Mouse (Mus musculus) liver, postnatal 0 days (tissue): ENCODE data around the gene Iqcf5. TPM values are rescaled to one million over a fixed set of nuclear protein-coding genes. Genes with fewer than 3 reads are reported as not detected.

Experiments
- ATAC-seq: fragments of 200-750 bp; cut with Nextera tagmentation; 2 replicates; pipeline ENCODE4 v1.8.0; 2017; ENCODE audit warnings: mild to moderate bottlenecking, moderate library complexity
- DNase-seq: peaks from one replicate; pipeline ENCODE4 v3.0.0-alpha.2; 2016
- H3K27ac ChIP-seq: fragments of 300-500 bp; sonication (generic); 2 replicates; pipeline ENCODE4 v1.5.1; 2014; ENCODE audit warnings: antibody characterized with exemption, moderate library complexity, mild to moderate bottlenecking, low read depth
- H3K27me3 ChIP-seq: fragments of 300-500 bp; sonication (generic); 2 replicates; pipeline ENCODE4 v1.6.1; 2014; ENCODE audit warnings: low read length, control low read depth, mixed read lengths; ENCODE audit not compliant: insufficient read depth
- H3K36me3 ChIP-seq: fragments of 300-500 bp; sonication (generic); replicated peaks from 2 replicates; pipeline ENCODE4 v1.6.1; 2014; ENCODE audit warnings: mild to moderate bottlenecking, control low read depth, low read length, moderate library complexity, mixed read lengths; ENCODE audit not compliant: insufficient read depth
- H3K4me1 ChIP-seq: fragments of 300-500 bp; sonication (generic); 2 replicates; pipeline ENCODE4 v1.6.1; 2014; ENCODE audit warnings: antibody characterized with exemption, mild to moderate bottlenecking, control low read depth; ENCODE audit not compliant: insufficient read depth
- H3K4me2 ChIP-seq: fragments of 300-500 bp; sonication (generic); 2 replicates; pipeline ENCODE4 v1.6.1; 2014; ENCODE audit warnings: low read depth, mild to moderate bottlenecking, low read length, moderate library complexity, mixed read lengths
- H3K4me3 ChIP-seq: fragments of 300-500 bp; sonication (generic); 2 replicates; pipeline ENCODE4 v1.5.1; 2014; ENCODE audit warnings: low read depth, low read length
- H3K9ac ChIP-seq: fragments of 300-500 bp; sonication (generic); replicated peaks from 2 replicates; pipeline ENCODE4 v1.6.1; 2014; ENCODE audit warnings: mild to moderate bottlenecking, moderate library complexity
- H3K9me3 ChIP-seq: fragments of 300-500 bp; sonication (generic); 2 replicates; pipeline ENCODE4 v1.6.1; 2016; ENCODE audit warnings: mild to moderate bottlenecking, control low read depth, low read length, mixed read lengths
- CTCF ChIP-seq: sonication (generic); IDR thresholded peaks from 2 replicates; pipeline ENCODE4 v1.5.1; 2016; ENCODE audit warnings: antibody characterized with exemption, low read depth
- EP300 ChIP-seq: IDR thresholded peaks from 2 replicates; pipeline ENCODE4 v1.6.1; 2016; ENCODE audit warnings: antibody characterized with exemption, low read depth, mild to moderate bottlenecking
- WGBS: fragments of 180-500 bp; shearing (Covaris S2); extraction: QIAGEN DNeasy Blood & Tissue Kit; methylation state at CpG from one replicate; pipeline ENCODE4 v1.1.7; 2014; ENCODE audit not compliant: insufficient replicate concordance; 5-methylcytosine and 5-hydroxymethylcytosine counted together
- polyA plus RNA-seq: library from polyadenylated mRNA; unstranded; fragments of >200 nt; fragmentation: Nextera tagmentation; extraction: Ambion mirVana; gene quantifications from 2 replicates; pipeline ENCODE4 v1.2.1, GENCODE M21; 2015

Gene Iqcf5
- polyA plus RNA-seq, 1 experiment from 2014 or later, result not detected

- H3K4me2 ChIP-seq, result no peak overlapping the region
- DNase-seq, result no peak
These were observed 1.5 kb upstream of the Iqcf5 start for GRCm38 (mm10) chr9:106512729-106513450.

GRCm38 (mm10) chr9:106513566-106513965 lies 807 bp upstream of the Iqcf5 start:
- Histone ChIP-seq H3K4me3 (no peak overlapping the region), H3K9ac (no peak overlapping the region), H3K27ac (no peak overlapping the region), H3K27me3 (no peaks in the 10 kb centered on the region), H3K4me2 (no peak overlapping the region), H3K4me1 (no peaks in the 10 kb centered on the region), H3K9me3 (no peaks in the 10 kb centered on the region), H3K36me3 (no peaks in the 10 kb centered on the region)
- no peak for TF ChIP-seq CTCF
- no peak for TF ChIP-seq EP300
- DNase-seq, result no peak
- 69% methylated on average over 6 of the region's 6 CpGs for WGBS
- no peak for ATAC-seq

More at GRCm38 (mm10) chr9:106512729-106513450, 1.5 kb upstream of the Iqcf5 start:
- Histone ChIP-seq H3K9me3 (no peaks in the 10 kb centered on the region), H3K4me3 (no peak overlapping the region), H3K27me3 (no peaks in the 10 kb centered on the region), H3K9ac (no peak overlapping the region), H3K27ac (no peak overlapping the region), H3K36me3 (no peaks in the 10 kb centered on the region), H3K4me1 (no peaks in the 10 kb centered on the region)
- WGBS, result 47% methylated on average over 13 of the region's 13 CpGs
- TF ChIP-seq EP300 (no peak), CTCF (no peak)
- no peak for ATAC-seq

DNA sequence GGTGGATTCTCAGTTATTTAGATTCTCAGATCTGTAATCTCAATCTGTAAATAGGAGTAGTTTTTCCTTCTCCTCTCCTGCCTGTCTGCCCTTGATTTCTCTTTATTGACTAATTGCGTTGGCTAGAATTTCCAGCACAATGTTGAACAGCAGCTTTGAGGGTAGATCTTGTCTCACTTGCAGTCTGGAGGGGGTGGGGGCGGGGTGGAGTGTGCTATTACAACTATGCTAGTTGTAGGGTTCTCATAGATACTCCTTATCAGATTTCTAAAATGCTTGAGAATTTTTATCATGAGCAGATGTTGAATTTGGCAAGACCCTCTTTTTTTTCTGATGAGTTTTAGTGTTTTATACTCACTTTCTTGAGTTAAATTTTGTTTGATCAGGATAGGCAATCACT lies 5.1 kb downstream of the Iqcf5 start:
- ATAC-seq (no peak), DNase-seq (no peak)
- H3K4me3 ChIP-seq, result no peak overlapping the region
- no peak for TF ChIP-seq CTCF
- TF ChIP-seq EP300, result no peak
- WGBS, result 49% methylated on average over 2 of the region's 2 CpGs
- H3K27ac ChIP-seq, result no peak overlapping the region
- no peaks in the 10 kb centered on the region for H3K4me1 ChIP-seq
- no peak overlapping the region for H3K9ac ChIP-seq
- H3K9me3 ChIP-seq, result no peaks in the 10 kb centered on the region
- no peak overlapping the region for H3K4me2 ChIP-seq
- no peaks in the 10 kb centered on the region for H3K27me3 ChIP-seq
- no peaks in the 10 kb centered on the region for H3K36me3 ChIP-seq

DNA sequence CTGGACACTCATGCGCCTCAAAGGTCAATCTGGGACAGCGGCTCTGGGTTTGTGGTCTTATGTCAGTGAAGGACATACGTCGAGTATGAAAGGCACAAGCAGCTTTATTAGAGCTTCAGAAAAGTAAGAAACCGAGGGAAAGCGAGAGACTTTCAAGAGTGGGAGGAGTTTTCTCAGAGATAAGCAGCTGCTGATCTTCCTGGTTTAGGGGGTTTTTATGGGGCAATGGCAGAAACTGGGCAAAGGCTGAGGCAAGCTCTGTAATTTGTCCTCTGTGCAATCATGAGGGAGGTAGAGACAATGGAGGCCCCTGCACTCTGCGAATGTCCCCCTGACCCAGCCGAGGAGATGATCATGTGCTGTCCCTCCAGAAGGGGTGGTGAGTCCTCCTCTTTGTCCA lies 5.5 kb downstream of the Iqcf5 start:
- ATAC-seq, result no peak
- Histone ChIP-seq H3K9ac (no peak overlapping the region), H3K27ac (no peak overlapping the region), H3K9me3 (no peaks in the 10 kb centered on the region), H3K4me2 (no peak overlapping the region), H3K36me3 (no peaks in the 10 kb centered on the region), H3K27me3 (no peaks in the 10 kb centered on the region), H3K4me1 (no peaks in the 10 kb centered on the region), H3K4me3 (no peak overlapping the region)
- DNase-seq, result no peak
- TF ChIP-seq CTCF (no peak), EP300 (no peak)
- WGBS, result 59% methylated on average over 8 of the region's 8 CpGs

DNA sequence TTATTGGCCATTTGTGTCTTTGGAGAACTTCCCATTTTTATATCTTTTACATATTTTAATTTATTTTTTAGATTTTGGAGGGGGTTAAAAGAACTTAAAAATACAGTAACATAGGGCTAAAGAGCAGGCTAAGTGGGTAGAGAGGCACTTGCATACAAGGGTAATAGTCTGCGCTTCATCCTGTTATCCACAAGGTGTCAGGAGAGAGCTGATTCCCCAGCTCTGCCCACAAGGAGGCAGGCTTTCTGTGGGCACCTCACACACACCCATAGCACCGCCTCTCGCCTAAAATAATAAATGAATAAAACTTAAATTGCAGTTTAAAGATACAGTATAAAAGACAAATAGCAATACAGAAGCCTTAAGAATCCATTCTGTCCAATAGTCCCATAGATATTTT lies 17.5 kb downstream of the Iqcf5 start:
- WGBS, result 32% methylated on average over 3 of the region's 3 CpGs
- H3K4me1 ChIP-seq, result no peaks in the 10 kb centered on the region
- H3K36me3 ChIP-seq, result no peaks in the 10 kb centered on the region
- H3K4me3 ChIP-seq, result no peak overlapping the region
- no peak for ATAC-seq
- no peak overlapping the region for H3K4me2 ChIP-seq
- H3K27me3 ChIP-seq, result no peaks in the 10 kb centered on the region
- DNase-seq, result peak; percentile 31
- no peak overlapping the region for H3K9ac ChIP-seq
- no peak overlapping the region for H3K27ac ChIP-seq
- H3K9me3 ChIP-seq, result no peaks in the 10 kb centered on the region
- TF ChIP-seq EP300, result no peak
- TF ChIP-seq CTCF, result peak; percentile 92

GRCm38 (mm10) chr9:106534296-106534695 lies 19.9 kb downstream of the Iqcf5 start:
- DNase-seq, result no peak
- no peaks in the 10 kb centered on the region for H3K9me3 ChIP-seq
- H3K36me3 ChIP-seq, result no peaks in the 10 kb centered on the region
- ATAC-seq, result no peak
- no peak overlapping the region for H3K4me3 ChIP-seq
- H3K27ac ChIP-seq, result no peak overlapping the region
- no peak overlapping the region for H3K4me2 ChIP-seq
- WGBS, result 89% methylated on average over 7 of the region's 7 CpGs
- H3K4me1 ChIP-seq, result no peaks in the 10 kb centered on the region
- no peak overlapping the region for H3K9ac ChIP-seq
- no peak for TF ChIP-seq CTCF
- no peak for TF ChIP-seq EP300
- H3K27me3 ChIP-seq, result no peaks in the 10 kb centered on the region

GRCm38 (mm10) chr9:106534975-106535374 lies 20.6 kb downstream of the Iqcf5 start:
- Histone ChIP-seq H3K4me2 (no peak overlapping the region), H3K36me3 (no peaks in the 10 kb centered on the region), H3K9ac (no peak overlapping the region), H3K27ac (no peak overlapping the region), H3K4me3 (no peak overlapping the region), H3K9me3 (no peaks in the 10 kb centered on the region), H3K27me3 (no peaks in the 10 kb centered on the region), H3K4me1 (no peaks in the 10 kb centered on the region)
- DNase-seq (no peak), ATAC-seq (no peak)
- TF ChIP-seq EP300 (no peak), CTCF (no peak)
- WGBS, result 85% methylated on average over 11 of the region's 11 CpGs
